Mouse (Mus musculus): ENCODE measurements around the gene Dcaf11. TPM values are rescaled to one million over a fixed set of nuclear protein-coding genes. Genes with fewer than 3 reads are reported as not detected.

Gene Dcaf11
- total RNA-seq (2021), result 10 to 100 TPM; 86.3 to 87.5 TPM

- intact Hi-C loops (cut with DNase I), result loop anchor here (1.0 kb wide), 1 partner anchor 45 kb away; no protein-coding TSS in a partner anchor
- DNase-seq, result peak; percentile 93 to 94
Measured at GRCm38 (mm10) chr14:55559799-55560201, at the start of gene Dcaf11. Dcaf11 (plus strand) TSS chr14:55560006.

- intact Hi-C loops (cut with DNase I), result no loop called here
- no peak for DNase-seq
Measured at GRCm38 (mm10) chr14:55510125-55510731, 49.6 kb upstream of the Dcaf11 start, which contains the start of gene Cpne6. Cpne6 (plus strand) TSS chr14:55510445.

GRCm38 (mm10) chr14:55511037-55511436 is 48.8 kb upstream of the Dcaf11 start:
- intact Hi-C loops (cut with DNase I), result no loop called here
- no peak for DNase-seq

- intact Hi-C loops (cut with DNase I), result no loop called here
- DNase-seq, result no peak
Measured at GRCm38 (mm10) chr14:55513927-55514326, 45.9 kb upstream of the Dcaf11 start.

- intact Hi-C loops (cut with DNase I), result no loop called here
- no peak for DNase-seq
Measured at GRCm38 (mm10) chr14:55515846-55516245, 44.0 kb upstream of the Dcaf11 start.

- DNase-seq, result no peak
- intact Hi-C loops (cut with DNase I), result no loop called here
Measured at GRCm38 (mm10) chr14:55518897-55519296, 40.9 kb upstream of the Dcaf11 start.

- intact Hi-C loops (cut with DNase I), result no loop called here
- DNase-seq, result no peak
Measured at GRCm38 (mm10) chr14:55519604-55520003, 40.2 kb upstream of the Dcaf11 start.

GRCm38 (mm10) chr14:55520451-55521361 is 39.1 kb upstream of the Dcaf11 start:
- DNase-seq, result peak in 1 of 2 experiments; percentile 22
- intact Hi-C loops (cut with DNase I), result no loop called here

- intact Hi-C loops (cut with DNase I), result no loop called here
- DNase-seq, result no peak
Measured at GRCm38 (mm10) chr14:55524062-55524461, 35.7 kb upstream of the Dcaf11 start.

GRCm38 (mm10) chr14:55524785-55525184 is 35.0 kb upstream of the Dcaf11 start, which contains the start of gene Nrl:
Nrl (minus strand) TSS chr14:55524981.
- intact Hi-C loops (cut with DNase I), result no loop called here
- DNase-seq, result no peak

GRCm38 (mm10) chr14:55526674-55527073 is 33.1 kb upstream of the Dcaf11 start:
- DNase-seq, result no peak
- intact Hi-C loops (cut with DNase I), result no loop called here

- peak in 1 of 2 experiments; percentile 41 for DNase-seq
- intact Hi-C loops (cut with DNase I), result no loop called here
Measured at GRCm38 (mm10) chr14:55527940-55528339, 31.9 kb upstream of the Dcaf11 start.

- intact Hi-C loops (cut with DNase I), result loop anchor here (1.0 to 2.0 kb wide), 2 partner anchors 39 to 387 kb away; no protein-coding TSS in a partner anchor
Measured at GRCm38 (mm10) chr14:55536116-55536745, 23.6 kb upstream of the Dcaf11 start.

GRCm38 (mm10) chr14:55540067-55540786 is 19.6 kb upstream of the Dcaf11 start, which contains the start of gene Pck2:
Pck2 (plus strand) TSS chr14:55540266.
- intact Hi-C loops (cut with DNase I), result no loop called here
- peak; percentile 88 to 91 for DNase-seq

More at GRCm38 (mm10) chr14:55536116-55536745, 23.6 kb upstream of the Dcaf11 start:
- DNase-seq, result peak; percentile 38 to 70

GRCm38 (mm10) chr14:55540787-55541321 is 19.0 kb upstream of the Dcaf11 start:
- intact Hi-C loops (cut with DNase I), result no loop called here
- peak; percentile 87 to 92 for DNase-seq

- intact Hi-C loops (cut with DNase I), result no loop called here
- DNase-seq, result no peak
Measured at GRCm38 (mm10) chr14:55542268-55542667, 17.5 kb upstream of the Dcaf11 start.

- intact Hi-C loops (cut with DNase I), result no loop called here
- no peak for DNase-seq
Measured at GRCm38 (mm10) chr14:55544334-55544733, 15.5 kb upstream of the Dcaf11 start.

- intact Hi-C loops (cut with DNase I), result no loop called here
- no peak for DNase-seq
Measured at GRCm38 (mm10) chr14:55550191-55550590, 9.6 kb upstream of the Dcaf11 start.

- intact Hi-C loops (cut with DNase I), result no loop called here
- no peak for DNase-seq
Measured at GRCm38 (mm10) chr14:55551347-55551746, 8.5 kb upstream of the Dcaf11 start.

GRCm38 (mm10) chr14:55551794-55552193 is 8.0 kb upstream of the Dcaf11 start:
- intact Hi-C loops (cut with DNase I), result no loop called here
- DNase-seq, result no peak
